Mouse (Mus musculus): ENCODE measurements at regions not wholly inside any gene's neighbourhood (a gene's known extent, or its start where the extent isn't known, plus 50 kb on each side); places are given as distances from the start of the nearest gene placed in this dataset.

DNA sequence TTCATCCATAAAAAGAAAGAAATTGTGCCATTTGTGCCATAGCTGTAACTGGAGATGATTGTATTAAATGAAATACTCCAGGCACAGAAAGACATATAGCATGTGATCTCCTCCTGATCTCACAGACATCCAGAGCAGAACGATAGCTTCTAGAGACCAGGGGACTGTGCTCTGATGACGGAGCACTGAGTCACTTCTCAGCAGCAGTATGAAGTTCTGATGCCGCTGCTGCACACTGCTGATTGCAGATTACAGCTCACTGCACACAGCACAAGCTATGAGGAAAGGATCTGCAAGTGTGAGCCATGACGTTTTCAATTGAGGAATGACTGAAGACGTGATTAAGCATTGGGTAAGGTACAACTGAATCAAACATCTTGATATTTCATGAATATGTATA, 190.6 kb upstream of the Adamts9 start:
- DNase-seq (ENCODE audit: low spot score) = no peak

DNA sequence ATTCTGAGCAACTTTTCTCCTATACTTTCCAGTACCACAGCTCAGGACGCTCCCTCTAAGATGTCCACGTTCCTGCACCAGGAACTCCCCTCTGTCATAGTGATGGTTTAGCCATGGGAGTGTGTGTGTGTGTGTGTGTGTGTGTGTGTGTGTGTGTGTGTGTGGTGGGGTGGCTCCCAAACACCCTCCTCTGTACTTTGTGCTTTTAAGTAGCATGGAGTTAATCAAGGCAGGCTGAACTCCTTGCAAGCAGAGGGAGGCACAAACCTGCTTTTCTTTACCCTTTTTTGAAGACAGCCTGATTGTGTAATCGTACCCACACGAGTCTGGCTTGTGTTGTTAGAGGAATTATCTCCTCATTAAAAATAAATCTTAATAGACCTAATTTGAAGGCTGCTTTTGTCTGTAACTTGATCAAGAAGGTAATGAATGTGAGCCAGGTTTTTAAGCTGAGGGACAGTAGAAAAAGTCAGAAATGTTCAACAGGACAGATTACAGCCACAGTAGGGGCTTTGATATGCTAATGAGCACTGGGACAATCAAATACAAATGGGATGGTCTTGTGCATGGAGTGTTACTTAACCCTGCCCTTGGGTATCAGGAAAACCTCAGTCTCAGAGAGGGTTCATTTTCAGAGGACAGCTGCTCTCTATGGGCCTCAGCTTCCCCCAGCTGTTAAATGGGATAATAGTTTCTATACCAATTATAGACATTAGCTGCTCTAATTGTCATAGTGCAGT, 187.8 kb upstream of the Adamts9 start:
- no peak for DNase-seq (ENCODE audit: low spot score)

DNA sequence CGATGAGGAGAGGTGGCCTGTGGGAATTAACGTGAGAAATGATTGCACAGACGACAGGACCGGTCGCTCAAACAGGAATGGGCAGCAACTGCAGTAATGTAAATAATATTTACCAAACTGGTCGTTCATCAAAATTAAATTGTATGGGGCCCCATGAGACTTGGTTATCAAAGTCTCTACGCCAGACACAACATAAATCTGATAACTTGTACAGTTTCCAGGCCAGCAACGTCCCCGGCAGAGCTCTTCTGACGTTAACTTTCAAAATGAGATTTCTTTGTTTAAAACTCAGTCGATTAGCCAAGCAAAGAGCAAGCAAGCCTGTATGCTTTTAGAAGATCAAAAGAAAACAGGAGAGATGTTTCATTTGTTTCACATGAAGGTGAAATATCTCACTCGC, 176.2 kb upstream of the Adamts9 start:
- no peak for DNase-seq (ENCODE audit: low spot score)

DNA sequence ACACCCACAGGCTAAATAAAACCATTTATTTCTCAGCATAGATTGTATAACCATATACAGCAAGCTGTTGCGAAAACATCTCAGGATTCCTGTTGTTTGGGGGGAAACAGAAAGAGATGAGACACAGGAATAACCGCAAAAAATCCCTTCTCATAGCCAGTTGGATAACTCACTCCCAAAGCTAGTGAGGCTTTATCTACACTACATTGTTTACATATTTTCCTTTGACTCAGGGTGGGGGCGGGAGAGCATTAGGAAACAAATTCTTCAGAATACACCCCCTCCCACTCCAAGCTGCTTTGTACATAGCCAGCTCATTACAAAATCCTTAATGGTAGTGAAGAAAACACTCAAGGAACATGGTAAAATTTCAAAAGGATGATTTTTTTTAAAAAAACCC, 170.1 kb upstream of the Adamts9 start:
- no peak for DNase-seq (ENCODE audit: low spot score)

DNA sequence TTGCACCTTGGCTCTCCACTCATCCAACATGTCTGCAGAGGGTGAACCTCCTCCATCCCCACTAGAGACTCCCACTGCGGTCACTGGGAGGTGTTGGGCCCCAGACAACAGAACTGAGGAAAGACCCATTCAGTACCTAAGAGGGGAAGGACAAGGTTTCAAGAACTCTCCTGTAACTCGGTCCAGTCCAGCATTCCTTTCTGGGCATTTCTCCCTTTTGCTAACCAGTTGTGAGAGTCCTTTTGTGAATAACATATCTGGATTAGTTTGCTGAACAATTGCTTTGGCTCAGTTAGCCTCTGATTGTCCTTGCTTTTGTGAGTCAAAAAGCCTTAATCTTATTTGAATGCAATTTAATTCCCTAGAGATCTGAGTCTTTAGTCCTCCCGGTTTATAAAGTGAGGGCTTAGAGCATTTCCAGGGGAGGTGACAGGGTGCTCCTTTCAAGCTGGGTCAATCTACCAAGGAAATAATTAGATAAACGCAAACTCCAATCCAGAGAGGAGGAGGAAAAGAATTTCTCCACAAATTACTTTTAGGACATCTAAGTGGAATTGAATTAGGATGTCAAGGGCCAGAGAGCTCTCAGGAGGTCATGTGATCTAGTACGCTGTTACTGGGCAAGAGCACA, 151.6 kb upstream of the Adamts9 start:
- no peak for DNase-seq (ENCODE audit: low spot score)

DNA sequence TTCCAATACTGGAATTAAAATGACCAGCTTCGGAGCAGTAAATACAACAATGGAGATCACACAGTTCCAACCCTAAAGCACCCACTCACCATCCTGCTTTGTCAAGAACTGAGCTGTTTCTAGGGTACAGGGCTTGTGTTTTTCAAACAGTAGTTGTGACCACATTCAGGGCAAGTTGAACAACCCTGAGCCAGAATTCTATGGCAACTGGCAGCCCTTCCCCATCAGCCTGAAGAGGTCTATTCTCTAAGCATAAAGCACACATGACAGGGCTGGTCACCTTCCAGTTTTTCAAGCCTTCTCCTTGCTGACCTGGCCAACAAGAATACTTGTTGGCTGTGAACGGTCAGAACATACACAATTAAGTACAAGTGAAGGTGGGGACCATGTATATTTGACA, 150.5 kb upstream of the Adamts9 start:
- no peak for DNase-seq (ENCODE audit: low spot score)

DNA sequence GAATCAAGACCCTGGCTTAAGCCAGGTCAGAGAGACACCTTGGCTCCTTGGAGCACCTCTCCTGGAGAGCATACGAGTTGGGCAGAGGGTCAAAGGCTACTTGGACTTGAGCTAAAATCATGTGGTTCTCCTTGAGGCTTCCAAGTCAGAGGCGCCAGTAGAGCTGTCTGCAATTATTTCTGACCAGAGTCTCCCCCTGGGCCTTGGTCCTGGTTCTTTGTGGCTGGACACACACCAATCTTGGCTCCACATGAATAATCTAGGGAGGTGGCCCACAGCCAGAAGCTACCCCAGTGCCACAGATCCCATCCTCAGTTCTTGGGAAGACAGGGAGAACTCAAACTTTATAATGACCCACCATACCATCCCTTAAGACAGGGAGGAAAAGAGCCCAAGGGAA, 144.0 kb upstream of the Adamts9 start:
- DNase-seq (ENCODE audit: low spot score) = no peak

DNA sequence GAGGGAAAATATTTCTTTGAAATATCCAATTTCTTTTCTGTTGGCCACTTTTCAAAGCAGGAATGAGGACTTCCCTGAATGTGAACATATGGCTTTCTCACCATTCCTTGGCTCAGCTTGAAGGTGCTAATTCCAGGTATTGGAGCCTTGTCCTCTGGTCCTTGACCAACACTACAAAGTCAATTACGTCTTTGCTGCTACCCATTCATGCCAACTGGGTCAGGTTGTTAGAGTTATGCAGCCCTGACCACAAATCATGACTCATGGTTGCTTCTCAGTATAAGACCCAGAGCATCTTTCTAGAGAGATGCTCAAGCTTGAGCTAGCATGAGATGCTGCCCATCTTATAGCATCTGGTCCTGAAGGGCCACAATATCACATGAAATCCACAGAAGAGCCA, 141.0 kb upstream of the Adamts9 start:
- no peak for DNase-seq (ENCODE audit: low spot score)

DNA sequence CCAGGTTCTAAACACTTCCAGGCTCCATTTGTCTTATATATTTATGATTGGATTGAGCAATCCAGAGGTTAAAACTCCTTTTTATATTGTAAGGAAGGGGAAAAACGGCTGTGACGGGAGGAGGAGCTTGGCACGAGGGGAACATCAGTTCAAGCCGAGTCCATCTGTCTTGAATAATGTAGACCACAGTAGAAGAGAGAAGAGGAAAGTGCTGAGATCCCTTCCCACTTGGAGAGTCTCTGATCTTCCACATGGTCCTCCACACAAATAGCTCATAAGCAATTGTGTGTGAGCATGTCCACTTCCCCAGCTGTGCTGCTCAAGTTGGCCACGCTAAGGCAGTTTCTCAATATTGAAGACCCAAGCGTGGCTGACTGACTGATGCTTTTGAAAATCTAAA, 140.4 kb upstream of the Adamts9 start:
- no peak for DNase-seq (ENCODE audit: low spot score)

DNA sequence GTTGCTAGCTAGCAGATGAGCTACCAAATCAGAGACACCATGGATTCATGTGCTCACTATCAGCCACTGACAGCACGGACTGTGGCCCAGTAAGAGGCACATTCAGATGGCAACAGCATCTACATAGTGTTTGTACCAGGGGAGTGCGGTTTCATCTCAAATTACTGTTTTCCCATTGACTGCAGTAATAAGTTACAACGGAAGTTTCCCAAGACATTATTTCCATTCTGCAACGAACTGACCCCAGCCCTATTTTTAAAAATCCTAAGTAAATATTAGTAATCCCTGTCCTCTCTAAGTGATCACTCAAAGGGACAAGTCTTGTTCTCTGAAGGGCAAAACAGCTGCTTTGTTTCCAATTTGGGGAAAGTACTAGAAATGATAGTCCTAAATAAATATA, 138.9 kb upstream of the Adamts9 start:
- DNase-seq (ENCODE audit: low spot score) = no peak

DNA sequence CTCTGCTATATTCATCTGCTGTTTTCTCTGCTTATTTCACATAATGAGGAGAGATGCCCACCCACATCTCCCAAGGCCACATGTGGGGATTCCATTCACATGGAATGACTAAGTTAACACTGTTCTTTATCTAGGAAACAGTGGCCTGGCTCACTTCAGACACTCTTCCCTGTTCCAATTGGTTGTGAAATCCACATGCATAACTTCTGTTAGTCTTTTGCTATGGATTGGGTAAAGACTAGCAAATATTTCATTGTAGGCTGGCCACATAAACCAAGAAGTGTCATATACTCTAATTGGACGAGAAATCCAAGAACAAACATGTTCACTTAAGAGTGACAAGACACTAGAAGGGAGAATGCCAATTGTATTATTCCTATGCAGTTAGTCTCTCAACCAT, 133.4 kb upstream of the Adamts9 start:
- no peak for DNase-seq (ENCODE audit: low spot score)

DNA sequence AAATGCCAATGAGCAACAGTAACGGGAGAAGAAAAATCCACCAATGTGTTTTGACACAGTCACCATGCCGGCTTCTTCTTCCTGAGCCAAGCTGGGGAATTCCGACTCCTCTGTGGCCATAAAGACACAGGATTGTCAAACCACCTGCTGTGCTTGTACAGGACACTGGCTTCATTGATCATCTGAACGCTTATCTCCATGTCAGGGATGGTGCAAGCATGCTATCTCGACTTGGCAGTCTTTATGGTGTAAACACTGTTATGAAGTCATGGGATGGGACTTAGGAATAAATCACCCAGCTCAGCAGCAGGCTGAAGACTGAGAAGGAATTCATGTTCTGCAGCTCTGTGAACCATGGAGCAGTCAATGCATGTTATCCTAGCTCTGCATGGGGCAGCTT, 132.6 kb upstream of the Adamts9 start:
- no peak for DNase-seq (ENCODE audit: low spot score)

DNA sequence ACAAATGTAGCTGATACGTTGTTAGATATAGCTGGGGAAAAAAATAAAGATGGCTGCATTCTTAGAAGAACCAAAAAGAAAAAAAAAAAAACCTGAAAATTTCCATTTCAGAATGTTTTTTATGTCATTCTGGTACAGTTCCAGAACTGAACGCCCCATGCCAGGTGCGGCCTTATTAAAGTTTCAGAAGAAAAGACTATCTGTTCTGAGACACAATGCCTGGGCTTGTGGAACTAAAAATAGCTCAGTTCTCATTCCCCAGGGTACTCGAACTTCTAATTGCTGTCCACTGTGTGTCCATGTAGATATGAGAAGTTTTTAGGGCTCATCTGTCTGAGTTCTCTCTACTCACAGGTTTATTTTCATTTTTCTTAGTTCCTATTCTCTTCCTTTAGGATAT, 131.7 kb upstream of the Adamts9 start:
- no peak for DNase-seq (ENCODE audit: low spot score)

DNA sequence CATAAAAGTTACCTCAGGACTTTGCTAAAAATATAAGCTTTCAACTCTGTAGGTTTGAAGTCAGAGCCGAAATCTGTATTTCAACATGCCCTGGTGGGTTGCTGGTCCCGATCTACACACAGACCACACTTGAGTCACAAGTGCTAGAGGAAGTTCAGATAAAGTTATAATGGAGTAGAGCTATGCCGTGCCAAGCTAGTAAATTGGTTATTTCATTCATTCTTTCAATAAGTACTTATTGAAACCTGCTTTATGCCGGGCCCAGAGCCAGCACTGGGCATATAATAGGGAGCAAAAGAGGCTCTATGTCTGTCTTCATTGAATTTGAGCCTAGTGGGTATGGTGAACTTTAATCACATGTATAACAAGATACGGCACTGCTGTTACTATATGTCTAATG, 127.6 kb upstream of the Adamts9 start:
- DNase-seq (ENCODE audit: low spot score) = no peak

DNA sequence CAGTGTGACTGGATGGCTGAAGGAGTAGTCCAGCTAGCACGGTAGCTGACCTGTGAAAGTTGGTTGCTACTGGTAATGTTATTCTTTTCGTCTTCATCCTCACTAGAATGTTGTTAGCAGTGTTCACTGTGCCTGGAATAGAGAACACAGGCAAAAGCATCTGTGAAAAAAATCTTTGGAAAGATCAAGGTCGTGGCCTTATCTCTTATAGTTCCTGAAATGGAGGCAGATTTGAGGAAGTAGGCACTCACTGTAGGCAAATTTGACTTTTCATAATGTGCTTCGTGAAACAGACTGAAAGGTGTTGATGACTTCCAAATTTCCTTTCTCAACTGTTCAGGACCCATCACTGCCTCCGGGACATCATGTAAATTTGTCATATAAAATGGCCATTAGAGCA, 124.5 kb upstream of the Adamts9 start:
- DNase-seq (ENCODE audit: low spot score) = no peak

DNA sequence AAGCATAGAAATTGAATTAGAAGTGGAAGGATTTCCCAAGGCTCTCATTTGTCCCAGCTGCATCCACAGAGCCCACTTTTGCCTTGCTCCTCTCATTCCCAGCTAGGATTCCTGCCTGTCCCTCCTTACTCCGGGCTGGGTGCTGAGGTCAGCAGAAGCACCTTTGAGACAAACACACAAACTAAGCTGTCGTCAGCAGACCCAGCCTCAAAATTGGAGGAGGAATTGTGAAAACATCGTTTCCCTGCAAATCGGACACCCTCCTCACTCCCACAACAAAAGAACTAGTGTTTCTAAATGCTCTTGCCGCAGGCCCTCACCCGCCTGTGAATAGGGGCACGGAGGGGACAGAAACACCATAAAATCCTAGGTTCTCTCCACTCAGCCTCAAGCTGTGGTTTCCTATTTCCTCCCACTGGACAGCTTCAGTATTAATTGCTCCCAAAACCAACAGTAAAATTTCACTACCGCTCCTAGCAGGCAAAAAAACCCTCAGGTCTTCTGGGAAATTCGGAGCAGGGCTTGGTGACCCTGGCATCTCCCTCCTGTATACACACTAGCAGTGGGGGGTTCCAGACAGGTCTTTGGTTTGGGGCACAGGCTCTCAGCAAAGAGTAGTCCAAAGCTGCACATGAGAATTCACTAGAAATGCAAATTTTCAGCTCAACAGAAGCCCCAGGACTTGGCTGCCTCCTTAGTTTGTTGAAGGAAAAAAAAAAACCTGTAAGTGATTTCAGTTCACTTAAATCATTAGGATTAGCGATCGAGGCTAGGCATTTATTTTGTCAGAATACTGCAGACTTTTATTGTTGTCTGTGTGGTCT, 123.5 kb upstream of the Adamts9 start:
- no peak for DNase-seq (ENCODE audit: low spot score)

DNA sequence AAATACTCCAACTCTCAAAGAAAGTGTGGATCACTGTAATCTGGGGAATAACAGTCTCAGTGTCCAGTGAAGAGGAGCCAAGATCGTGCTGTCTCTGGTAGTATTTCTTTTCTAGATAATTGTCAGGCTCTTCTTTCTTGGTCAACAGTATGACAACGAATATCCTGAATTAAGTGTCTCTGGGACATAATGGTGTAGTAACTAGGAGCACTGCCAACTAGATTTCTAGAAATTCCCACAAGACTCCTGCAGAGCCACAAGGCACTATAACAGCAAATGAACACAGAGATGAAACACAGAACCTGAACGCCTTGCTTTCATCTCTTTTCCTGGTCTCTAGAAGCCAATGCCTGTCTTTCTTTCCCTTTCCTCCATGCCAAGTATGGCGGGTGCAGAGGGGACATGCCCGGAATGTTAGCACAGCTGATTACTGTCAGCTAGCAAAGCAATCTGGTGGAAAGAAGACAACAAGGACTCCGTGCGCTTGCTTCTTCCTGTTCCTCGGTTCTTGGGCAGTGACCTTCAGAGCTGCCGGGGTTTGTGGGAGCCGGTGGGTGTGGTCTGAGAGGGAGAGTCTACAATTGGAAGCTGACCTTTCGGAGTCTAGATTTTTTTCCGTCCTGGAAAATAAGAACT, 122.7 kb upstream of the Adamts9 start:
- no peak for DNase-seq (ENCODE audit: low spot score)

DNA sequence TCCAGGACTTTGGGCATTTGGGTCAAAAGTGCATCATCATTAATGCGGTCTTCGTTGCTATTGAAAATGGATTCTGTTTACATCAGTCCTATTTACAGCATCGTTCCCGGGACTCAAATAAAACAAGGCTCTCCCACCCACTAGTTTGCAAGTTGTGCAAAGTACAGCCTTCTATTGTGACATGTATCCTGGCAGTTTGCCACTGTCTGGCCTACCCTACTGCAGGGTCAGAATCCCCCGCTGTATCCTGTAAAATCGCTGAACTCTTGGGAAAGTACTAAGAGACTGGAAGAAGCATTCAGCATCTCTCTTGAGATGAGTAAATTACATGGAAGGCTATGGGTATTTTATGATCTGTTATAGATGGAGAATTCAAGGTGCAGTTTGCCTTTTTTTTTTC, 122.1 kb upstream of the Adamts9 start:
- DNase-seq (ENCODE audit: low spot score) = no peak

DNA sequence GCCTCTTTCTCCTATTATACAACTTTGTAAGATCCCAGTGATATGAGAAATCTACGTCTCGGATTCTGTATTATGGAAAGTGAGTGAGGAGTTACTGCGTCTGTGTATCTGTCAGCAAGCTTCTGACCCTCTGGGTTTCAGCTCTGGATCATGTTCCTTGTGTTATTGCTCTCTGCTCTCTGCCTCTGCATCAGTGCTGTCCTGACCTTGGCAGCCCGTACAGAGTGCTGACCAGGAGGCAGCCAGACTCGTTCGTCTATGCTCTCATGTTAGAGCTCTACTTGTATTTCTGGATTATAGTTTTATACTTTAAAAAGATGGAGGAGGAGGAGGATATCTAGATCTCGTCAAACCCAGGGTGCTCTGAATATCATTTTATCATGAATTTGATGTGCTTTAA, 121.1 kb upstream of the Adamts9 start:
- no peak for DNase-seq (ENCODE audit: low spot score)

DNA sequence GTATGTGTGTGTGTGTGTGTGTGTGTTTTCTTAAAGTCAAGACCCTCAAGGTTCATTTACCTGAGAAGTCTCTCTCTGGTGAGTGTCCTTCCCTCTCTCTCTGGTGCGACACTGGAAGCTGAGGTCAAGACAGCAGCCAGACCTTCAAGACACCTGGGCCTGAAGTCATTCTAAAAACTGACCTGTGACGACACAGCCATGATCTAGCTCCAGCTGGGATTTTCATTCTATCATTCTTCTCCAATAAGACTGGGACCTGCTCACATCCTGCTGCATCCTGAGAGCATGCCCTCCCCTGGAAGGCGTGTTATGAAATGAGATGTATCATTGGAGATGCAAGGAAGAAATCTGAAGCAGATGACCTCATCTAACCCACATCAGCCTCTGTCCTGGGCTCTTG, 118.4 kb upstream of the Adamts9 start:
- DNase-seq (ENCODE audit: low spot score) = no peak

DNA sequence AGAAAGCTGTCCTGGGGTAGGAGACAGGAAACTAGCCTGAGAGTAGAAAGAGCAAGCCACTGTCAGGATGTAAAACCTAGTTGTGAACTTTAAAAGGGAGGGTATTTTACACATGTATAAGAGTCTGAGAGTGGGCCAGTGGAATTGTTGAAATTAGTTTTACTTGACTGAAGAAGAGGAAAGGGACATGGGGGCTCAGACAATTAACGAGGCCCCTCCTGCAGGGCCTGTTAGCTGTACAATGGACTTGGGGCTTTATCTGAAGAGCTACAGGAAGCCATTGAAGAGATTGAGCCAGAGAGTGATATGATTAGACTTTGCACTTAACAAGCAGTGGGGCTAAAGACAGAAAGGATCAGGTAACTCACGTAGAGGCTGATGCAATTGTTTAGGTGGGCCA, 102.2 kb upstream of the Adamts9 start:
- DNase-seq (ENCODE audit: low spot score) = no peak

DNA sequence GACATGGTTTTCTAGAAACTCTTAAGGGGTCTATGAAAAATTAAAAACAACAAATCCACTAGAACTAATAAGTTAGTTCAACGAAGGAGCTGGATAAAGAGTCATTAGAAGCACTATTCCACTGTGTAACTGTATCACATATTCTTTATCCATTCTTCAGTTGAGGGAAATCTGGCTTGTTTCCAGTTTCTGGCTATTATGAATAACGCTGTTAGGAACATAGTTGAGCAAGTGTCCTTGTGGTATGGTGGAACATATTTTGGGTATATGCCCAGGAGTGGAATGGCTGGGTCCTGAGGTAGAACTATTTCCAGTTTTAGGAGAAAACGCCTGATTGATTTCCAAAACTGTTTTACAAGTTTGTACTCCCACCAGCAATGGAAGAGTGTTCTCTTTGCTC, 97.7 kb upstream of the Adamts9 start:
- no peak for DNase-seq (ENCODE audit: low spot score)

DNA sequence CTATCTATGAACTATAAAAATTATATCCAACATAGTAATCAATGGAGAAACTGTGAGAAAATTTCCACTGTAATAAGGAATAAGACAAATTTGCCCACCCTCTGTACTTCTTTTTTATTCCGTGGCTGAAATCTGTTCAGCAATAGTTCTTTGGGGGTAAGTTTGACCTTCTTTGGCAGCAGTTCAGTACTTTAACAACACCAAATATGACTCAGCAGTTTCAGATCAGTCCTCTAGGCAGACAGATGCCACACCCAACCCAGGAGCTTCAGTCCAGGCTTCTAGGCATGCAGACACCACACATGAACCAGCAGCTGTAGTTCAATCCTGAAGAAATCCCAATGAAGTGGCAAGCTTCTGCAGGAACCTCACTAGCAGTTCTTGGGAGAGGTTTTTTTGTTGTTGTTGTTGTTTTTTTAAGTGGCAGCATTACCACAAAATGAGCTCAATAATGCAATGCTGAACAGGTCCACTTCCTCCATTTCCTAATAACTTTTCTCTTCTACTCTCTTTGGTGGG, 88.6 kb upstream of the Adamts9 start:
- DNase-seq (ENCODE audit: low spot score) = no peak

Data from urinary bladder, postnatal 10 days (tissue).